In the genomic region with DNA sequence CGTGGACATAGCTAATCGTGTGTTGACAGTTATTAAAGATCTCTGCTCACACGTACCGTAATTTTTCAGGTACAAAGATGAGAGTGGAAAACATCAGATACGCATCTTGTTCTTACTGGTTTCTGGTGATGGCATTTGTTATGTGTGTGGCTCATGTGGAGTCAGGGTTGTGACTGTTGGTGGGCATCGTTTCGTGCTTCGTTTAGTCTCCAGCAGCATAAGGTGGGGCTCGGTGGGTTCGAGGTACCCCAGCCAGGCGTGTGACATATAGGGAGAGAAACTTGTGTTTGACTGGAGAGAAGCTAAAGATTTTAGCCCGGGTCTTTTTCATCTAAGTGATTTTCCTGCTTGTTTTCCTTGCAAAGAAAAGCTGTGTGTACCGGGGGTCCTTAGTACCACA, we compare ENCODE assay signal across 8 mouse cellular contexts. TPM values are rescaled to one million over a fixed set of nuclear protein-coding genes. Genes with fewer than 3 reads are reported as not detected.
A peak's percentile ranks its signal among the peaks of the same experiment; 100 is the strongest.
DNase-seq lines count a peak whose midpoint lies in the region; ATAC-seq lines count a peak whose summit lies in the region.

No protein-coding gene starts in this region.

- peak; percentile 65 for DNase-seq in cerebellum, adult 9-10 months
- no peak for DNase-seq in adrenal gland, postnatal 36 days
- DNase-seq in kidney, postnatal 14 days, result no peak

- no peaks in the 10 kb centered on the region for H3K9me3 ChIP-seq in kidney, embryonic 15.5 days (replicated peaks)
- H3K9me3 ChIP-seq in kidney, embryonic 16.5 days (ENCODE audit: low read length), result no peaks in the 10 kb centered on the region
- no peaks in the 10 kb centered on the region for H3K9me3 ChIP-seq in forebrain, embryonic 12.5 days
- no peaks in the 10 kb centered on the region for H3K9me3 ChIP-seq in midbrain, embryonic 13.5 days

- peaks cover 19% of the 10 kb centered on the region for H3K4me1 ChIP-seq in kidney, embryonic 15.5 days
- peaks cover 13% of the 10 kb centered on the region for H3K4me1 ChIP-seq in kidney, embryonic 16.5 days (ENCODE audit: insufficient read depth, low read length)
- peaks cover 16% of the 10 kb centered on the region; the same call in 1 of the 2 replicates for H3K4me1 ChIP-seq in forebrain, embryonic 12.5 days
- peaks cover 17% of the 10 kb centered on the region for H3K4me1 ChIP-seq in midbrain, embryonic 13.5 days (replicated peaks)

- 38% methylated on average over 13 of the region's 13 CpGs for WGBS in kidney, embryonic 15.5 days
- 37% methylated on average over 13 of the region's 13 CpGs for WGBS in kidney, embryonic 16.5 days
- WGBS in forebrain, embryonic 12.5 days, result 35% methylated on average over 13 of the region's 13 CpGs
- 39% methylated on average over 13 of the region's 13 CpGs for WGBS in midbrain, embryonic 13.5 days

- peaks cover 57% of the 10 kb centered on the region for H3K27me3 ChIP-seq in kidney, embryonic 15.5 days
- H3K27me3 ChIP-seq in kidney, embryonic 16.5 days (ENCODE audit: insufficient read depth, low read length), result peaks cover 41% of the 10 kb centered on the region
- peaks cover 30% of the 10 kb centered on the region for H3K27me3 ChIP-seq in forebrain, embryonic 12.5 days
- peaks cover 23% of the 10 kb centered on the region for H3K27me3 ChIP-seq in midbrain, embryonic 13.5 days

- ATAC-seq in cerebellum, adult (ENCODE audit: insufficient number of reproducible peaks, low FRiP score, low TSS enrichment), result no peak
- ATAC-seq in kidney, embryonic 15.5 days (replicated peaks; ENCODE audit: low FRiP score), result no peak
- no peak for ATAC-seq in kidney, embryonic 16.5 days (ENCODE audit: low FRiP score, low TSS enrichment)
- ATAC-seq in forebrain, embryonic 12.5 days (ENCODE audit: low FRiP score), result no peak
- ATAC-seq in midbrain, embryonic 13.5 days, result no peak

- H3K9ac ChIP-seq in kidney, embryonic 15.5 days, result no peak overlapping the region
- H3K9ac ChIP-seq in kidney, embryonic 16.5 days (replicated peaks; ENCODE audit: low read length), result no peak overlapping the region
- H3K9ac ChIP-seq in forebrain, embryonic 12.5 days, result no peak overlapping the region
- 0 out of 2 replicates have a peak overlapping the region, but pooled peaks have one; percentile 10 for H3K9ac ChIP-seq in midbrain, embryonic 13.5 days (replicated peaks)

- 0 out of 2 replicates have a peak overlapping the region, but pooled peaks have one; percentile 98 for H3K4me2 ChIP-seq in kidney, embryonic 15.5 days
- no peak overlapping the region for H3K4me2 ChIP-seq in kidney, embryonic 16.5 days (replicated peaks; ENCODE audit: low read depth, low read length)
- H3K4me2 ChIP-seq in forebrain, embryonic 12.5 days, result peak overlapping the region; percentile 99
- peak overlapping the region; percentile 87 for H3K4me2 ChIP-seq in midbrain, embryonic 13.5 days (replicated peaks)

- no peak overlapping the region for H3K4me3 ChIP-seq in kidney, embryonic 15.5 days (replicated peaks)
- no peak overlapping the region for H3K4me3 ChIP-seq in kidney, embryonic 16.5 days (ENCODE audit: low read length)
- peak overlapping the region; percentile 68; the same call in 1 of the 2 replicates for H3K4me3 ChIP-seq in forebrain, embryonic 12.5 days (replicated peaks)
- H3K4me3 ChIP-seq in midbrain, embryonic 13.5 days (replicated peaks), result peak overlapping the region; percentile 78

- H3K36me3 ChIP-seq in kidney, embryonic 15.5 days, result no peaks in the 10 kb centered on the region
- H3K36me3 ChIP-seq in kidney, embryonic 16.5 days (ENCODE audit: insufficient read depth, low read length), result no peaks in the 10 kb centered on the region
- H3K36me3 ChIP-seq in forebrain, embryonic 12.5 days (replicated peaks), result no peaks in the 10 kb centered on the region
- H3K36me3 ChIP-seq in midbrain, embryonic 13.5 days, result no peaks in the 10 kb centered on the region

- no peak overlapping the region for H3K27ac ChIP-seq in kidney, embryonic 15.5 days
- H3K27ac ChIP-seq in kidney, embryonic 16.5 days (ENCODE audit: low read length), result no peak overlapping the region
- H3K27ac ChIP-seq in forebrain, embryonic 12.5 days, result no peak overlapping the region
- H3K27ac ChIP-seq in midbrain, embryonic 13.5 days, result no peak overlapping the region

RNA-seq across cellular contexts. Expression of a gene that starts 1.4 kb away (rescaled TPM):
- polyA plus RNA-seq in kidney, embryonic 15.5 days (2015; fragmentation: Nextera tagmentation; extraction: Ambion mirVana), result 3.6 and 3.9 TPM in 2 replicates
- polyA plus RNA-seq in kidney, embryonic 16.5 days (2015; fragmentation: Nextera tagmentation; extraction: Ambion mirVana), result 1.9 and 2.7 TPM in 2 replicates
- 11.4 and 14.4 TPM in 2 replicates for polyA plus RNA-seq in forebrain, embryonic 12.5 days (2016; fragmentation: Nextera tagmentation; extraction: Ambion mirVana)
- 35.1 and 38.1 TPM in 2 replicates for polyA plus RNA-seq in midbrain, embryonic 13.5 days (2015; fragmentation: Nextera tagmentation; extraction: Ambion mirVana)
- total RNA-seq in adrenal gland, postnatal 36 days (2021), result 1 to 10 TPM; 1.1 to 4.2 TPM

Comparison
In these comparisons a context has a peak if more than half of its experiments do, and no peak if none do; other contexts are left out.
1. H3K4me3 ChIP-seq: peak in forebrain, embryonic 12.5 days (single experiment) and midbrain, embryonic 13.5 days (single experiment); none in kidney, embryonic 15.5 days (single experiment) and kidney, embryonic 16.5 days (single experiment).